Mouse (Mus musculus) brain, embryonic 18.5 days (tissue): ENCODE data around the gene Fbxl13.

Experiments
- DNase-seq: peaks from one replicate; pipeline ENCODE4 v3.0.0-alpha.2; 2012; ENCODE audit warnings: low read depth, low spot score

Fbxl13 gene

DNA sequence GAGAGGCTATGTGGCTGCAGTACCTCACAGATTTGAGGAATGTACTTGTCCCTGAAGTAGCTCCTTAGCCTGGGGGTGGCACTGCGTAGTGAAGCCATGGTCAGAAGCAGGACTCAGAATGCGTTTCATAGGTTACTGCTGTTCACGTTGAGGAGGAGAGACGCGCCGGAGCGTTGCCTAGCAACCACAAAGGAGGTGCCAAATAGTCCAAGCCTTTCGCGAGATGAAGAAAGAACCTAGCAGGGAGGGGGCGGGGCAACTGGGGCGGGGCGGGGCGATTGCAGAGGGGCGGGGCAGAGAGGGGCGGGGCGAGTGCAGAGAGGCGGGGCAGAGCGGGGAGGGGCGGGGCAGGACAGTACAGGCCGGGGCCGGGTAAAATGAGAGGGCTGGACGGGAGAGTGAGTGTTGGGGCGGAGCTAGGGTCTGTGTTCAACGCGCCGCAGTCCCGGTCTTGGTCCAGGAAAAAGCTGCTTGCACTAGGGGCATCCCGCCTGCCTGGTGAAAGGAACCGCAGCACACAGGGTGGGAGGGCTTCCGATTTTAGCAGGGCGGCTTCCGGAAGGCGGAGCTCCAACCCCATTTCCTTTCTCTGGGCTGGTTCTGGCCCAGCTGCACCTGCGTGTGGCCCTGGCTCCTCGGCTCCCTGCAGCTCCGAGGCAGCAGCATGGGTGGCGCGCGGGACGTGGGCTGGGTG is at the start of gene Fbxl13, which contains the start of gene Armc10:
Fbxl13 (minus strand) TSS at position 196 of the 694 bp plus-strand sequence.
Armc10 (plus strand) TSS at position 375 of the 694 bp plus-strand sequence.
- peak; percentile 86 for DNase-seq

DNA sequence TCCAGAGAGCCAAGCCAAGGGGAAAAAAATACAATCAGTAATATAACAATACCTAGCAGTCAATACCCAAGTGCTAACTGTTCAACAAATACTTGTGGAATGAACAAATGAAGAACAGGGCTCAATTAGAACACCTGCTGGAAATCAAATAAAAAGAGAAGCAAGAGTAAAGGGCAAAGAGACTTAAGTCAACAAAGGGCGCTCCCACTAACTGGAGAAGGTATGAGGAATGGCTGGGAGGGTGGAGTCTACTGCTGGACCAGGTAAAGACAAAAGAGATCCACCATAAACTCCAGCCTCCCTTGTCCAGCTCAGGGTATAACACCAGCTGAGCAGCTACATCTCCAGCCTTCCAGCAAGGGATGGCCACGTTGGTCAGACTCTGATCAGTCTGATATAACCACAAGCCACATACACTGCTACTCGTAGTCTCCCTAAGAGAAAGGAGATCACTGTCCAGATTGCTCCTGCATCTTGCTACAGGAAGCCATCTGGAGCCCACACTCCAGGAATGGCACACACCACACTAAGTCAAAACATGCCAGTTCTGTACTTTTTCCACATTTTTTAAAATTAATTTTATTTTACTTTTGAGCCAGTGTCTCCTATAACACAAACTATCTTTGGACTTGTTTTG is 49.5 kb upstream of the Fbxl13 start:
- DNase-seq = no peak

- DNase-seq = no peak
Observed at GRCm38 (mm10) chr5:21693372-21693870, 48.0 kb upstream of the Fbxl13 start.

DNA sequence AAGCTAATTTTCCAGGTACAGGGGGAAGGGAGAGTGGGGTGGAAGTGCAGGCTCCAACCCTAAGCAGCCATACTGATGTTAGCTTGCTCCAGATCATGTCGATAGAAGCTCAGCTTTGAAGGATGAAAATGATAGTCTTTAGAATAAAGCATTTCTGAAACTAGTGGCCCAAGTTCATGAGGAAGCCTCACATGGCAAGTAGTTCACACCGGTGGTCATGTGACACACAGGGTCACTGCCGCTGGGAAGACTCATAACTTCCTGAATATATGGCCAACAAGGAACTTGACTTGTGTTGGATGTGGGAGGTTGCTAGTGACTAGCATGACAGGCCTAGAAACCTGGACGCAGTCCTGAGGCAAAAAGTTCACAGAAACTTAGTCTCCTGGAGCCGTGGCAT is 46.8 kb upstream of the Fbxl13 start:
- DNase-seq = no peak

- DNase-seq = no peak
Observed at GRCm38 (mm10) chr5:21687042-21687441, 41.6 kb upstream of the Fbxl13 start.

DNA sequence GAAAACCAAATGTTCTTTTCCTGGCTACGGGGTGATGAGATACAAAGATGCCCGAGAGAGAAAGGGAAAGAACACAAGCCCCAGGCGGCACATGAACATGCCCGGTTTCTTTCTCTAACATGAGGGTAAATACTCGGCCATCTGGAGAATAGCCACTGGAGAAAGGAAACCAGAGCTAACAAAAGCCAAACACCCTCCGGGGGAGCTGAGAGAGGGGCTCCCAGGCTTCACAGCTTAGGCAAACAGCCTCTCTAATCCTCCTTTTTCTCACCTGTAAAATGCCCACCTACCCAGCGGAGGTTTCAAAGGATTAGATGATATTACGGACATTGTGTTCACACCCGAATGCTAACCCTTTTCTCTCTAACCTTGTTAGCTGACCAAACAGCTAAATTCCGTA is 39.6 kb upstream of the Fbxl13 start:
- no peak for DNase-seq

DNA sequence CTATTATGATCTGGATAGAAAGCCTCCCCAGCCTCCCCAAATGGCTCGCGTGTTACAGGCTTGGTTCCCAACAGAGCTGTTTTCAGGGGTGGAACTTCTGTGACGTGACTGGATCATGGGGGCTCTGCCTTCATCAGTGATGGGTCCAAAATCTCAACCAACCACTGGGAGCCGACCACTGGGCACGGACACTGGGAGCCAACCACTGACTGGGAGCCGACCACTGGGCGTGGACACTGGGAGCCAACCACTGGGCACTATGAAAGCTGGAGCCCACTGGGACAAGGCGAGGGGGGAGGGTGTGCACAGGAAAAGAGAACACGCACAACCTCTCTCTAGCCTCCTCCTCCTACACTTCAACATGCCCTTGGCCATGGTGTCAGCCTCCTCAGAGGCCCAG is 38.4 kb upstream of the Fbxl13 start:
- no peak for DNase-seq

- DNase-seq = no peak
Observed at GRCm38 (mm10) chr5:21680940-21681339, 35.5 kb upstream of the Fbxl13 start.

DNA sequence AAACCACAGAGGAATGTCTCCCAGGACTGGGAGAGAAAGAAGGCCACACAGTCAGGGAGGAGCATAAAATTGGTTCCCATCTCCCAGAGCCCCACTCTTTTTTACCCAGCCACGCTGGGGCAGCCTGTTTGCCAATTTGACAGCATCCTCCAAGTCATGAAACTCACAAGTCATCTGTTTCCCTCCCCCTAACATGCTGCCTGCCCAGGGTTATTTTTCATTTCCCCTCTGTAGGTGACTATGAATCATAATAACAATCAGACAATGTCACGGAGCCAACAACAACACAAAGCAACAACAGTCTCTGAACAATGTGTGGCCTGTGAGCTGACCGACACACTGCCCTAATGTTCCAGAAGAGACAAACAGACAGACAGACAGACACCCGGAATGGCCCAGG is 34.6 kb upstream of the Fbxl13 start:
- no peak for DNase-seq

DNA sequence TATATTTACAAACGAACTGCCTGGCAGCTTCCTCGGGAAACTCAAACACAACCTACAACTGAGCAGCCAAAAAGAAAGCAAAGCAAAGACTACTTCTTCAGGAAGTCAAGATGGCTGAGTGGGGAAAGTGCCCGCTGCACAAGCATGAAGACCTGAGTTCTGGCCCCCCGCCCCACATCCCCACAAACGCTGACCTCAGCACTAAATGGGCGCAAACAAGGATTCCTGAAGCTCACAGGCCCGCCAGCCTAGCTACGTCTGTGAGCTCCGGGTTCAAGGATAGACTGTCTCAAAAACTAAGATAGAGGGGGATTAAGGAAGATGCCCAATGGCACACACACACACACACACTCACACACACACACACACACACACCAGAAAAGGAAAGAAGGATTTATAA is 32.9 kb upstream of the Fbxl13 start:
- no peak for DNase-seq

DNA sequence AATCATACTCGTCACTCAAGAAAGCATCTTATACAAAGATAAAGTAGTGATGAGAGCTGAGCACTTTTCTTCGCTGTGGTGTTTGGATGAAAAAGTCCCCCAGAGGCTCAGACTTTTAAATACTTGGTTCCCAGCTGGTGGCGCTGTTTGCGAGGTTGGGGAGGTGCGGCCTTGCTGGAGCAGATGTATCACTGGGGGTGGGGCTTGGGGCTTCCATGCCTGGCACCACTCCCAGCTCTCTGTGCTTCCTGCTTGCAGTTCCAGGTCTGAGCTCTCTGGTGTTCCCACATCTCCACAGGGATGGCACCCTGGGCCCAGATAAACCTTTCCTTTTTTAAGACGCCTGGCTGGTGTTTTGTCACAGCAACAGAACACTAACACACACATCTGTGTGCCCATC is 32.5 kb upstream of the Fbxl13 start:
- no peak for DNase-seq

DNA sequence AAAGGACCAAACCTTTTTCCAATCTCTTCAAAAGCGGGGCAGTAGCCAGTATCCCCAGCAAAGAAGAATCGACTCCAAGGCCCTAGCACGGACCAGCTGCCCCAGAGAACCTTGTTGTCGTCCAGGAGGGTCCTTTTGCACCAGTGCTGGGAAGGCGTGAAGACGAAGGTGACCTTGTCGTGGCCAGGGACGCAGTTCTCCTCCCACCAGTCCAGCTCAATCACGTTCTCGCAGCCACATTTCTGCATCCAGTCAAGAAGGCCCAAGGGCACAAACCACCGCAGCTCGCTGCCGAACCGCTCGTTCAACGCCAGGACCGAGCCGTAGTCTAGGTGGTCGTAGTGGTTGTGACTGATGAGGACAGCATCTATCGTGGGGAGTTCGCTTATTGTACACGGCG is 30.1 kb upstream of the Fbxl13 start:
- DNase-seq = no peak

GRCm38 (mm10) chr5:21675019-21675418 is 29.6 kb upstream of the Fbxl13 start:
- DNase-seq = no peak

- DNase-seq = no peak
Observed at GRCm38 (mm10) chr5:21673742-21674141, 28.3 kb upstream of the Fbxl13 start.

DNA sequence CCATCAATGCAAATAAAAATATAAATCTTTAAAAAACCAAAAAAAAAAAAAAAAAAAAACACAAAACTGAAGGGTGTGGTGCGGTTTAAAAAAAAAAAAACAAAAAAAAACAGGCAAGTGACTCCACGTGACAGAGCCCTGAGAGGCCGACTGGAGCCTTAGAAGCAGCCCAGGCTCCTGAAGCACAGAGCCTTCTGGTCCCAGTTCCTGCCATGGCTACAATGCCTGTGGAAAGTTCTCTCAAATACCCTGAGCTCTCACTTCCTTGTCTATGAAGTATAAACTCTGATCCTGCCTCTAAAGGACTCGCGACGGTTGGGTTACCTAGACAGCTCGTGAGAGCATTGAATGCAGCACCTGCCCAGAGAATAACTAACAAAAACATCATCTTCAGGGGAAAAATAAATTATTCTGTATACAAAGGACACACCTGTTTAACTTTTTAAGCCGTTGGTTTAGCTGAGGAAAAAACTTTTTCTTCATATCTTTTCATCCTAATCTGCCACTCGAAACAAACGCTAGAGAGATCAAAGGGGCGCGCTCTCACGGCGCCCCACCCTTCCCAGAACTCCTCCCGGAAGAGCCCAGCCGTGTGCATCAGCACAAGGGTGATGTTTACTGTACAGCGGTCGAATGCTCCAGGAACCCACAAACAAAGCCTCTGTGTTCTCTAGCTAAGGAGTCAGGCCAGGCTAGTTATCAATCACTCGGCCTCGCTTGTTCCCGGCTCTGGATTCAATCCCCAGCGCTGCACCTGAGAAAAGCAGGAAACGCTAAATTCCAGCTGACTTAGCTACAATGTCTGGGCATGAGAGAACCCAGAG is 27.6 kb upstream of the Fbxl13 start:
- no peak for DNase-seq

DNA sequence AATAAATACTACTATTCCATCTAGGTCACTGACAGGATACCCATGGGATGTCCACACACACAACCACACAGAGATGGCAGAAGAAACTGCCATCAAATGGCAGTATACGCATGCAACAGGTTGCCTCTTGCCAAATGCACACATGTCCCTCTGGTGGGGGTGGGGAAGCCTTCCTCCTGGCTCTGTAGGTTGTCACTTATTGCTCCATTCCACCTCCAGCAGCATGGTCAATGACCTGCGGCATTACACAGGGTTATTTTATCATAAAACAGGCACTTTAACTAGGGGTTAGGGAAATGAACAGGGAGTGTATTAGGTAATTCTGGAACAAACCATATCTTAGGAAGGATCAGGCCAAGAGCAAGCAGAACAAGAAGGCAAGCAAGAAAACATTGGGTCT is 23.9 kb upstream of the Fbxl13 start:
- DNase-seq = no peak

- DNase-seq = no peak
Observed at GRCm38 (mm10) chr5:21667191-21668137, 22.0 kb upstream of the Fbxl13 start.

DNA sequence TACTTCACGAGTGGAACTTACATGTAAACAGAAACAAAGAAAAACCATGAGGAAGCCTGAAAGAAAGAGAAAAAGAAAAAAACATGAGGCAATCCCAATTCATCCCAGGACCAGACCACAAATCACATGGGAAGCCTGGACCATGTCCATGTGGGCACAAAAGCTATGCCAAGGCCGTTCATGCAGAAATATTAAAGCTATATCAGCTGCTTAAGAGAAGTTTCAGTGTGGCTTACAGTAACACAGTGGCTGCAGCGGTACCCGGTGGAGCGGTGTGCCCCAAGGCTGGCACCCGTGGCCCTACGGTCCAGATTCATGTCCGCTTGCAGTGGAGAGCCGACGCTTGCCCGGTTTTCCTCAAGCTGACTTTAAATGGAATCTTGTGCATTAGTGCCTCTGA is 17.6 kb upstream of the Fbxl13 start:
- no peak for DNase-seq

DNA sequence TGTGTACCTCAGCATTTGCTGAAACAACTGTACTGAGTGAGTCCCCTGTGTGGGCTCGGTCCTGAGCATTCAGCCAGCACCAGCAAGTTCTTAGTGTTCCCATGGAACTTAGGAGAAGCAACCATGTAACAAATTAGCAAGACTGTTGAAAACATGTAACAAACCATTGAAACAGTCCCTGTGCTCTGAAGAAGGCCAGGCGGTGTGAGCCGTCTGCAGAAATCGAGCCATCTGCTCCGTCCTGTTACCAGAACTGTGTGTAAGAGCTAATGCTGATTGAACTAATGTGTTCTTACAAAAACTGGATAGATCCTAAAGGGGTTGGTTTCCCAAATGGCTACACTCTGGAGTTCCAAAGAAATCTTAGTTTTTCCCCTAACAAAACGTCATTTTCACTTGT is 15.4 kb upstream of the Fbxl13 start:
- DNase-seq = no peak

DNA sequence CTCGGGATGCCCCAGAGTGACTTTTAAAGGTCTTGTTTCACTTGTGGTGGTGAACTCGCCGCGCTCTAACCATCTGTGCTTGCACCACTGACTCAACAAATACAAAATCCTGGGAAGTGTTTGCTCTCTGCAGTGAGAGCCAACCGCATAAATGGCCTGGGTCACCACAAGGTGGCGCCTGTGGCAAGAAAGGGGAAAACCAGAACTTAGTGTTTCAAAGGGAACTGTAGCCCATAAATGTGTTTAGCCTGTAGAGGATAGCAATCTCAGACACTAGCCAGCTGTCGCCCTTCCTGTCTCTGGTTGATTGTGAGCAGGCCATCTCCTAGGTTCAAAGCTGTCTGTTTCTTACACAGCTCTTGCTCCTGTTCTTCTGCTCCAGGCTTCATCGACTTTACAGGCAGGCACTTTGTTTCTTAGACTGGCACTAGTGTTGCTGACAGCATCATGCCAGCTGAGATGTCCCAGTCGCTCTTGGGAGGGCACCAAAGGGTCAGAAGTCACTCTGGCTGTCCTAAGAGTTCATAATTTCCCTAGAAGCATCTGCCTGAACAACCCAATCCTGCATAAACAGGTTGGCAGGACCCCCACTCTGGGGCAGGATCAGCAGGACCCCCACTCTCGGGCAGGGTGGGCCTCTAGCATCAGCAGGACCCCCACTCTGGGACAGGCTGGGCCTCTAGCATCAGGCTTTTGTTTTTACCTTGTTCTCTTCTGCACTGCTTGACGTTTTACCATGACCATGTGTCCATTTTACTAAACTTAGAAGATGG is 13.4 kb upstream of the Fbxl13 start:
- DNase-seq = no peak

DNA sequence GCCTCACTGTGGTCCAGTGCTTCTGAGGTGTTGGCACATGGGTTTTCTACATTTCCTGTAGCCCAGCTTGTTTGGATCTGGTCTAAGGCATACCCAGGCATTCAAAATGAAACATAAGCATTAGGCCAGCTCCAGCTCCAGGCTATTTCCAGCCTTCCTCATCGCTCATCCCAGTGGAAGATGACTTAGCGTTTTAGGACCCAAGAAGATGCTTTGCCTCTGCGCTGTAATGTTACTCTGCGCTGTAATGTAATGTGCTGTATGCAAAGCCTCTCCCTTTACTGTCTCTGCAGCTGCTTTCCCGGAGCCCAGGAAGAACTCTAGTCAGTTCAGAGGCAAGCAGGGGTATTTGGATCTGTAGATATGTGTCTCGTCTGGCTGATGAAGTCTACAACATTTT is 12.6 kb upstream of the Fbxl13 start:
- no peak for DNase-seq
